Mouse (Mus musculus): ENCODE measurements at regions not wholly inside any gene's neighbourhood (a gene's known extent, or its start where the extent isn't known, plus 50 kb on each side); places are given as distances from the start of the nearest gene placed in this dataset.

GRCm38 (mm10) chr10:18941908-18942307 is 73.5 kb downstream of the Tnfaip3 start:
- no peaks in the 10 kb centered on the region for H3K9me3 ChIP-seq (ENCODE audit: low read length)
- TF ChIP-seq NANOG (IDR thresholded peaks at IDR 0.05; ENCODE audit: borderline replicate concordance, low read length) = no peak
- TF ChIP-seq CTCF (conservative IDR thresholded peaks at IDR 0.05; ENCODE audit: low read length) = no peak
- TF ChIP-seq POU5F1 (IDR thresholded peaks at IDR 0.05; ENCODE audit: borderline replicate concordance, low read length) = no peak
- no peak overlapping the region for H3K4me3 ChIP-seq (replicated peaks; ENCODE audit: low read length)
- H3K36me3 ChIP-seq (ENCODE audit: insufficient read depth, low read length) = no peaks in the 10 kb centered on the region
- no peaks in the 10 kb centered on the region for H3K27me3 ChIP-seq (ENCODE audit: insufficient read depth, low read length)
- no peaks in the 10 kb centered on the region for H3K4me1 ChIP-seq (replicated peaks; ENCODE audit: low read depth, low read length)

GRCm38 (mm10) chr10:18943296-18944075 is 72.0 kb downstream of the Tnfaip3 start:
- Histone ChIP-seq H3K36me3 (ENCODE audit: insufficient read depth, low read length) (no peaks in the 10 kb centered on the region), H3K27me3 (ENCODE audit: insufficient read depth, low read length) (no peaks in the 10 kb centered on the region), H3K9me3 (ENCODE audit: low read length) (no peaks in the 10 kb centered on the region), H3K4me3 (replicated peaks; ENCODE audit: low read length) (no peak overlapping the region), H3K4me1 (replicated peaks; ENCODE audit: low read depth, low read length) (no peaks in the 10 kb centered on the region)
- no peak for TF ChIP-seq CTCF (conservative IDR thresholded peaks at IDR 0.05; ENCODE audit: low read length)
- no peak for TF ChIP-seq NANOG (IDR thresholded peaks at IDR 0.05; ENCODE audit: borderline replicate concordance, low read length)
- no peak for TF ChIP-seq POU5F1 (IDR thresholded peaks at IDR 0.05; ENCODE audit: borderline replicate concordance, low read length)

DNA sequence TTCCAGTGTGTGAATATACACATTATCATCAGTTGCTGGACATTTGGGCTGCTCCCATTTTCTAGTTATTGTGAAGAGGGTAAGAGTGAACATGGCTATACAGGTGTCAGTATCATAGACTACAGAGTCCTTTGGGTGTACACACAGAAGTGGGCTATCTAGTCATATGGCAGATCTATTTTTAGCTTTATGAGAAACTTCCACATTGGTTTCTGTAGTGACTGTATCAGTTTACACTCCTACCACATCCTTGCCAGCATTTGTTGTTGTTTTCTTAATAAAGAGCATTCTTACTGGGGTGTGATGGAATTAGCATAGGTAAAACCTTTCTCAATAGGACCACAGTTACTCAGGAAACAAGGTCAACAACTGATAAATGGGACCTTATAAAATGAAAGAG is 68.7 kb downstream of the Tnfaip3 start:
- Histone ChIP-seq H3K27me3 (ENCODE audit: insufficient read depth, low read length) (no peaks in the 10 kb centered on the region), H3K9me3 (ENCODE audit: low read length) (no peaks in the 10 kb centered on the region), H3K4me3 (replicated peaks; ENCODE audit: low read length) (no peak overlapping the region), H3K4me1 (replicated peaks; ENCODE audit: low read depth, low read length) (no peaks in the 10 kb centered on the region), H3K36me3 (ENCODE audit: insufficient read depth, low read length) (no peaks in the 10 kb centered on the region)
- TF ChIP-seq NANOG (IDR thresholded peaks at IDR 0.05; ENCODE audit: borderline replicate concordance, low read length) (no peak), POU5F1 (IDR thresholded peaks at IDR 0.05; ENCODE audit: borderline replicate concordance, low read length) (no peak), CTCF (conservative IDR thresholded peaks at IDR 0.05; ENCODE audit: low read length) (no peak)
